Mouse (Mus musculus) erythroblast, embryonic 14.5 days (primary cell): ENCODE results near the gene Hecw2. TPM values are rescaled to one million over a fixed set of nuclear protein-coding genes. Genes with fewer than 3 reads are reported as not detected.

Source experiments
- H3K27me3 ChIP-seq: 2 replicates; pipeline ENCODE4 v1.6.1; 2012; ENCODE audit warnings: inconsistent platforms; ENCODE audit not compliant: control insufficient read depth
- H3K36me3 ChIP-seq: 2 replicates; pipeline ENCODE4 v1.6.1; 2012; ENCODE audit warnings: mild to moderate bottlenecking, inconsistent platforms; ENCODE audit not compliant: control insufficient read depth
- H3K4me1 ChIP-seq: 2 replicates; pipeline ENCODE4 v1.6.1; 2012; ENCODE audit warnings: inconsistent platforms; ENCODE audit not compliant: control insufficient read depth
- H3K4me3 ChIP-seq: replicated peaks from 2 replicates; pipeline ENCODE3; 2012; ENCODE audit warnings: moderate library complexity, mild to moderate bottlenecking, inconsistent platforms
- H3K9me3 ChIP-seq: 2 replicates; pipeline ENCODE4 v1.6.1; 2012; ENCODE audit warnings: low read length, inconsistent platforms, mixed read lengths; ENCODE audit not compliant: control insufficient read depth
- GATA1 ChIP-seq: IDR thresholded peaks from 2 replicates; pipeline ENCODE4 v1.6.1; 2012; ENCODE audit warnings: low read length, inconsistent platforms, mixed read lengths
- TAL1 ChIP-seq: IDR thresholded peaks from 3 replicates; pipeline ENCODE4 v1.6.1; 2012; ENCODE audit warnings: low read length, inconsistent platforms, mixed read lengths
- polyA plus RNA-seq: library from polyadenylated mRNA; stranded (reverse); fragments of >175 nt; gene quantifications from 2 replicates; pipeline ENCODE4 v1.2.3, GENCODE M21; 2012

Hecw2 gene
- polyA plus RNA-seq, 1 experiment = not detected

- Histone ChIP-seq H3K36me3 (no peaks in the 10 kb centered on the region), H3K4me3 (no peak overlapping the region), H3K27me3 (no peaks in the 10 kb centered on the region), H3K4me1 (no peaks in the 10 kb centered on the region), H3K9me3 (no peaks in the 10 kb centered on the region)
- TF ChIP-seq TAL1 (no peak), GATA1 (no peak)
Observed at GRCm38 (mm10) chr1:54121071-54121730, 73.8 kb downstream of the Hecw2 start.

GRCm38 (mm10) chr1:54119638-54120320, 75.2 kb downstream of the Hecw2 start:
- Histone ChIP-seq H3K4me3 (no peak overlapping the region), H3K4me1 (no peaks in the 10 kb centered on the region), H3K27me3 (no peaks in the 10 kb centered on the region), H3K36me3 (no peaks in the 10 kb centered on the region), H3K9me3 (no peaks in the 10 kb centered on the region)
- TF ChIP-seq GATA1 = no peak
- TF ChIP-seq TAL1 = no peak

DNA sequence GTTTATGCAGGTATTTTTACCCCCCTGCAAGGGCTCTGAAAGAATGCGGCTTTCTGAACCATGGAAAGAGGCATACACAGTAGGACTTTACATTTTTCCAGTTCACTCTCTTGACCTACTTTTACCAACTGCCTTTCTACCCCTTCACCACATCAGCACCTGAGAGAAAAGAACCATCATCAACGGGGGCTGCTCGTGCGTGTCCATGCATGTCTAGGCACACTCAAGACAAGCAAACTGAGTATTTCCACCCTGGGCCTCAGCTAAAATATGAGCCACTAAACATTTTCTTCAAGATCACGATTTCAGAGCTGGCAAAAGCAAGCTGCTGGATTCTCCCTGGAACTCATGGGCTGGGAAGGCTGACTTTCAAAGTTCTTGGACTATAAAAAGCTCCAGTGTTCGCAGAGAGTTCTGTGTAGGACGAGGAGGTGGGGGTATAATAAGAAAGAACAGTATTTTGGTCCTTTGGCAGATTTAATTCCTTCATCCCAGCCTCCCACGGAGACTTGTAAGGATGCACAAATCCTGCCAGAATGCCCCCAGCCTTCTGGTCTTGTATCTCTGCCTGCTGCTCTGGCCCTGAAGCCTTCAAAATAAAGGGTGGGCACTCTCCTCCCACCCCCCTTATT, 76.5 kb downstream of the Hecw2 start:
- no peak overlapping the region for H3K4me3 ChIP-seq
- no peaks in the 10 kb centered on the region for H3K27me3 ChIP-seq
- H3K36me3 ChIP-seq = no peaks in the 10 kb centered on the region
- H3K9me3 ChIP-seq = no peaks in the 10 kb centered on the region
- H3K4me1 ChIP-seq = no peaks in the 10 kb centered on the region
- TF ChIP-seq GATA1 (no peak), TAL1 (no peak)

- Histone ChIP-seq H3K36me3 (no peaks in the 10 kb centered on the region), H3K4me1 (no peaks in the 10 kb centered on the region), H3K27me3 (no peaks in the 10 kb centered on the region), H3K4me3 (no peak overlapping the region), H3K9me3 (no peaks in the 10 kb centered on the region)
- no peak for TF ChIP-seq GATA1
- no peak for TF ChIP-seq TAL1
Observed at GRCm38 (mm10) chr1:54110920-54111605, 83.9 kb downstream of the Hecw2 start.

DNA sequence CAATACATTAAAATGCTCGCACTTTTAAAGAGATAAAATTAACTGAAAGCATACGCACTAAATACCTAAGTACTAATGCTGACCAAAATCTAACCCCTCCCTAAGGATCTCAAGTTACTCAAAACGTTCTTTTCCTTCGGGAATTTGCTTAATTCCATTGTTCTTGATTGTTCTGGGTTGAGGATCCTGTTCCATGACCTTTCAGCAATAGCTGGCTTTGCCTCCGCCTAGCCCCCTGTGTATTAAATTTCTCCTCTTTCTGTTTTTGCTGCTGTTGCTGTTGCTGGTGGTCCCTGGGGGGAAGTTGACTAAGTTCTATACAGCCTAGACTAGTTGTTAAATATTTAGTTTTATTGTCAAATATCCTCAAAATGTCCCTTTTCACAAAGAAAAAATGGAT, 85.7 kb downstream of the Hecw2 start:
- H3K27me3 ChIP-seq = no peaks in the 10 kb centered on the region
- H3K4me3 ChIP-seq = no peak overlapping the region
- H3K4me1 ChIP-seq = no peaks in the 10 kb centered on the region
- no peaks in the 10 kb centered on the region for H3K36me3 ChIP-seq
- no peaks in the 10 kb centered on the region for H3K9me3 ChIP-seq
- no peak for TF ChIP-seq TAL1

DNA sequence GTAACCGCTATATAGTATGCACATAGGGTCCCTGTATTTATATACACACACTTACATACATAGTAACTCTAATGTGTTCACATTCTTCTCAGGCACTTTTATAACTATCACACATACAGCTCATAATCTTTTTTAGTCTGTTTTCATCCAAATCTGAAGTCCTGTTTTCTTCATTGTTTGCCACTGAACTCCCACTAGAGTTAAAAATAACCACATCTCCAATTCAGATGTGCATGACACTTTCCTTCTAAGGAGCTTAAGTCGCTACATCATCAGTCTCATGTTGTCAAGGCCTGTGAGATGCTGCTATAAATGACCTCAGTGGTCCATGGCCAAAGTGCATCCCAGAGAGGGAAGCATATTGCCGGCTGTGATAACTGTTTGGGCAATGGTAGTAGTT, 88.2 kb downstream of the Hecw2 start:
- Histone ChIP-seq H3K4me3 (no peak overlapping the region), H3K36me3 (no peaks in the 10 kb centered on the region), H3K9me3 (no peaks in the 10 kb centered on the region), H3K4me1 (no peaks in the 10 kb centered on the region), H3K27me3 (no peaks in the 10 kb centered on the region)
- TF ChIP-seq TAL1 (no peak), GATA1 (no peak)

DNA sequence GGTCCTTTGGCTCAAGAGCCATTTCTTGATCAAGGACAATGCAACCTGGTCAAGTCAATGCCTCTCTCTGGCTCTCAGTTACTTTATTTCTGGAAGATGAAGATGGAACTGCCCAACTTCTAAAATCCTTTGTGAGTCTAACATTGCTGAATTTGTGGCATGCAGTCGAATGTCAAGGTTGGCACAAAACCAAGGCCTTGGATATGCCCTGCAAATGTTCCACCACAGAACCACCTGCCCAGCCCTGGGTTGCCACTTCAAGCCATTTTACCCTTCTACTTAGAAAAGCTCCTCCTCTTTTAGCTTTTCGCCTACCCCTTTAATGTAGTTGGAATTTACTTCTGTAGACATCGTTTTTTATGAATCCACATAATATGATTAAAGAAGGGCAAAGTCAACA, 115.3 kb downstream of the Hecw2 start:
- no peaks in the 10 kb centered on the region for H3K9me3 ChIP-seq
- no peaks in the 10 kb centered on the region for H3K36me3 ChIP-seq
- H3K27me3 ChIP-seq = no peaks in the 10 kb centered on the region
- H3K4me1 ChIP-seq = no peaks in the 10 kb centered on the region
- TF ChIP-seq GATA1 (no peak), TAL1 (no peak)
- H3K4me3 ChIP-seq = no peak overlapping the region

DNA sequence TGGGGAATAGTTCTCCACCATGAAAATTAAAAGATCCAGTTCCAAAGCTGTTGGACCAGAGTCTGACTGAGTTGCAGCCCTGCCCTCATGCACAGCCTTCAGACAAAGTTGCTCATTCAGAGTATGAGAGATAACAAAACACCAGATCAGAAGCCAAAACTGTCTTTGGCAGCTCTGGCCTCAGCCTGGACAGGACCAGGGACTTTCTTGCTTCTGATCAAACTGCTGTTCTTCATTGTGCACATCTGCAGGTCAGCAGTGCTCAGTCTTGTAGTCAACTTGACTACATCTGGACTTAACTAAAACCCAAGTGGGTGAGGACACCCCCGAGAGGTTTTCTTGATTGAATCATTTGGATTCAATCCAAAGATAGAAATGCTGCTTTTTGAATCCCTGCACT, 120.5 kb downstream of the Hecw2 start:
- Histone ChIP-seq H3K9me3 (no peaks in the 10 kb centered on the region), H3K27me3 (no peaks in the 10 kb centered on the region), H3K4me1 (no peaks in the 10 kb centered on the region), H3K36me3 (no peaks in the 10 kb centered on the region), H3K4me3 (no peak overlapping the region)
- TF ChIP-seq TAL1 (no peak), GATA1 (no peak)

GRCm38 (mm10) chr1:54070121-54070520, 124.8 kb downstream of the Hecw2 start:
- Histone ChIP-seq H3K9me3 (no peaks in the 10 kb centered on the region), H3K4me3 (no peak overlapping the region), H3K27me3 (no peaks in the 10 kb centered on the region), H3K36me3 (no peaks in the 10 kb centered on the region), H3K4me1 (no peaks in the 10 kb centered on the region)
- TF ChIP-seq GATA1 (no peak), TAL1 (no peak)
